Mouse (Mus musculus) natural killer cell, adult 2 months (primary cell): ENCODE measurements around the gene Cdhr3.

Experiments used
- DNase-seq, 2 experiments: peaks; one replicate each; pipeline ENCODE4 v3.0.0; 2022; ENCODE audit warnings: low spot score in 2 of 2

Cdhr3 gene

GRCm38 (mm10) chr12:33035089-33035718, 57.5 kb downstream of the Cdhr3 start:
- DNase-seq: no peak

- no peak for DNase-seq
These were observed 58.2 kb downstream of the Cdhr3 start for GRCm38 (mm10) chr12:33034343-33035088.

- no peak for DNase-seq
These were observed 59.5 kb downstream of the Cdhr3 start for GRCm38 (mm10) chr12:33033221-33033620.

- DNase-seq: no peak
These were observed 62.1 kb downstream of the Cdhr3 start for GRCm38 (mm10) chr12:33030589-33030988.

GRCm38 (mm10) chr12:33030066-33030465, 62.6 kb downstream of the Cdhr3 start:
- no peak for DNase-seq

GRCm38 (mm10) chr12:33028708-33029107, 64.0 kb downstream of the Cdhr3 start:
- no peak for DNase-seq

- no peak for DNase-seq
These were observed 64.5 kb downstream of the Cdhr3 start for GRCm38 (mm10) chr12:33028109-33028691.

- DNase-seq: peak; percentile 52 to 76
These were observed 65.6 kb downstream of the Cdhr3 start for GRCm38 (mm10) chr12:33027093-33027492.

GRCm38 (mm10) chr12:33024524-33024923, 68.2 kb downstream of the Cdhr3 start:
- DNase-seq: no peak

- DNase-seq: no peak
These were observed 70.9 kb downstream of the Cdhr3 start for GRCm38 (mm10) chr12:33021751-33022150.

- no peak for DNase-seq
These were observed 71.5 kb downstream of the Cdhr3 start for GRCm38 (mm10) chr12:33021140-33021539.

- DNase-seq: no peak
These were observed 72.7 kb downstream of the Cdhr3 start for GRCm38 (mm10) chr12:33020011-33020410.

GRCm38 (mm10) chr12:33018601-33019000, 74.1 kb downstream of the Cdhr3 start:
- no peak for DNase-seq

- DNase-seq: no peak
These were observed 75.6 kb downstream of the Cdhr3 start for GRCm38 (mm10) chr12:33016824-33017705.

GRCm38 (mm10) chr12:33015103-33015502, 77.6 kb downstream of the Cdhr3 start:
- DNase-seq: no peak

GRCm38 (mm10) chr12:33014050-33014796, 78.5 kb downstream of the Cdhr3 start:
- DNase-seq: no peak

- DNase-seq: peak; percentile 12 to 58
These were observed 82.6 kb downstream of the Cdhr3 start for GRCm38 (mm10) chr12:33010026-33010425.

GRCm38 (mm10) chr12:33009206-33009966, 83.3 kb downstream of the Cdhr3 start:
- no peak for DNase-seq

GRCm38 (mm10) chr12:33008305-33009110, 84.2 kb downstream of the Cdhr3 start:
- DNase-seq: no peak

GRCm38 (mm10) chr12:33007176-33007575, 85.5 kb downstream of the Cdhr3 start:
- DNase-seq: no peak
